In genomic region chr9:28690134-28690533, GRCm38 (mm10) we compare ENCODE assay signal across 20 mouse cellular contexts.
DNase-seq lines count a peak whose midpoint lies in the region; ATAC-seq and TF ChIP-seq lines count a peak whose summit lies in the region.
"Had no signal": no experiment of that assay in that cellular context is flagged by ENCODE, and none has a peak within 500 bp of the region (broad histone marks: within the 10 kb centered on the region; RNA-seq: fewer than 3 reads in every experiment).

No protein-coding gene starts in this region.

- H3K9me3 ChIP-seq in hindbrain, postnatal 0 days (ENCODE audit: low read length): no peaks in the 10 kb centered on the region
- no peaks in the 10 kb centered on the region for H3K9me3 ChIP-seq in hindbrain, embryonic 14.5 days (ENCODE audit: control insufficient read depth, low read length)

- no peaks in the 10 kb centered on the region for H3K36me3 ChIP-seq in hindbrain, postnatal 0 days (ENCODE audit: insufficient read depth, low read length)
- H3K36me3 ChIP-seq in hindbrain, embryonic 14.5 days (replicated peaks; ENCODE audit: control insufficient read depth, insufficient read depth): no peaks in the 10 kb centered on the region

- H3K4me1 ChIP-seq in hindbrain, postnatal 0 days (ENCODE audit: insufficient read depth, low read length): no peaks in the 10 kb centered on the region
- H3K4me1 ChIP-seq in hindbrain, embryonic 14.5 days (replicated peaks; ENCODE audit: control insufficient read depth, insufficient read depth, low read length): no peaks in the 10 kb centered on the region; the same call in 1 of the 2 replicates

- no peak overlapping the region for H3K4me2 ChIP-seq in hindbrain, postnatal 0 days (ENCODE audit: low read depth, low read length)
- no peak overlapping the region for H3K4me2 ChIP-seq in hindbrain, embryonic 14.5 days (replicated peaks)

- no peak for TF ChIP-seq CTCF in hindbrain, postnatal 0 days (IDR thresholded peaks at IDR 0.05; ENCODE audit: low read depth)

- no peak overlapping the region for H3K27ac ChIP-seq in hindbrain, postnatal 0 days
- H3K27ac ChIP-seq in hindbrain, embryonic 14.5 days: no peak overlapping the region
- H3K27ac ChIP-seq: heart, adult 2 months; liver, embryonic 14.5 days had no signal

- DNase-seq in hindbrain, postnatal 0 days (ENCODE audit: low spot score): peak; percentile 69
- no peak for DNase-seq in hindbrain, embryonic 14.5 days (ENCODE audit: low spot score)
- DNase-seq in cerebellum, adult 18-20 months: peak; percentile 96 to 98
- DNase-seq in cerebellum, postnatal 25 days: peak; percentile 97 to 98
- no peak for DNase-seq in gastrocnemius, adult 8-10 months (ENCODE audit: low spot score in 2 of 2)
- DNase-seq in frontal cortex, postnatal 25 days (ENCODE audit: low spot score in 2 of 2): no peak
- no peak for DNase-seq in left cerebral cortex, adult 9 months (ENCODE audit: low spot score in 2 of 2)
- DNase-seq: adrenal gland, postnatal 10 days; gastrocnemius, postnatal 25 days; heart, adult 2 months; heart, postnatal 36 days; kidney, adult 8-10 months; kidney, postnatal 25 days; layer of hippocampus, adult 9-11 months; midbrain, embryonic 14.5 days; thymus, adult 18-20 months had no signal

- ATAC-seq in hindbrain, postnatal 0 days: peak; percentile 61; the same call in 1 of the 2 replicates
- ATAC-seq in hindbrain, embryonic 14.5 days (ENCODE audit: low FRiP score): no peak
- peak; percentile 91 for ATAC-seq in cerebellum, adult (ENCODE audit: insufficient number of reproducible peaks, low FRiP score, low TSS enrichment)
- ATAC-seq: inflammation-experienced regulatory T-cells, adult 6 months had no signal

- H3K4me3 ChIP-seq in hindbrain, postnatal 0 days (ENCODE audit: low read length): no peak overlapping the region
- no peak overlapping the region for H3K4me3 ChIP-seq in hindbrain, embryonic 14.5 days (replicated peaks; ENCODE audit: low read length)
- H3K4me3 ChIP-seq: heart, adult 2 months; myocyte had no signal

- no peak overlapping the region for H3K9ac ChIP-seq in hindbrain, postnatal 0 days (replicated peaks; ENCODE audit: low read length)
- no peak overlapping the region for H3K9ac ChIP-seq in hindbrain, embryonic 14.5 days
- H3K9ac ChIP-seq: liver, embryonic 14.5 days had no signal

- no peaks in the 10 kb centered on the region for H3K27me3 ChIP-seq in hindbrain, postnatal 0 days (ENCODE audit: insufficient read depth, low read length)
- no peaks in the 10 kb centered on the region for H3K27me3 ChIP-seq in hindbrain, embryonic 14.5 days (ENCODE audit: control insufficient read depth, insufficient read depth, low read length)

- 47% methylated on average over 2 of the region's 2 CpGs for WGBS in hindbrain, postnatal 0 days
- WGBS in hindbrain, embryonic 14.5 days: 44% methylated on average over 2 of the region's 2 CpGs

Comparison
In these comparisons a context has a peak if more than half of its experiments do, and no peak if none do; other contexts are left out.
1. DNase-seq: peak in hindbrain, postnatal 0 days (single experiment), cerebellum, adult 18-20 months (2 of 2) and cerebellum, postnatal 25 days (2 of 2); none in hindbrain, embryonic 14.5 days (single experiment), gastrocnemius, adult 8-10 months (0 of 2), frontal cortex, postnatal 25 days (0 of 2) and left cerebral cortex, adult 9 months (0 of 2).